Mouse (Mus musculus) naive thymus-derived CD4-positive, alpha-beta T cell, adult 5 months (primary cell): ENCODE data around the gene Sfmbt1. TPM values are rescaled to one million over a fixed set of nuclear protein-coding genes. Genes with fewer than 3 reads are reported as not detected.

Source experiments
- polyA plus RNA-seq: library from polyadenylated mRNA; unstranded; fragments of 100-300 nt; shearing (Covaris generic); gene quantifications from one replicate; pipeline ENCODE4 v1.2.1, GENCODE M21; 2017

Gene Sfmbt1
- 17.8 TPM for polyA plus RNA-seq

GRCm38 (mm10) chr14:30714799-30715617, at the start of gene Sfmbt1:
Sfmbt1 (plus strand) TSS chr14:30714849.

GRCm38 (mm10) chr14:30825476-30826131, 111.0 kb downstream of the Sfmbt1 start, which contains the start of gene Tmem110:
Tmem110 (plus strand) TSS chr14:30825590.

Other genes starting within 250 kb of the Sfmbt1 start
- 60.0 TPM for gene Dcp1a, start 235.3 kb upstream of the Sfmbt1 start, polyA plus RNA-seq
- 1.1 TPM for gene Cacna1d, start 223.4 kb upstream of the Sfmbt1 start, polyA plus RNA-seq
- gene Tkt, start 166.5 kb upstream of the Sfmbt1 start, polyA plus RNA-seq = 151 TPM
- 86.0 TPM for gene Prkcd, start 88.6 kb upstream of the Sfmbt1 start, polyA plus RNA-seq
- gene Rft1, start 60.5 kb upstream of the Sfmbt1 start, polyA plus RNA-seq = 8.6 TPM
- gene Tmem110, start 110.7 kb downstream of the Sfmbt1 start, polyA plus RNA-seq = 23.2 TPM
- gene Mustn1, start 164.4 kb downstream of the Sfmbt1 start, polyA plus RNA-seq = 0.66 TPM
- gene Itih4, start 171.6 kb downstream of the Sfmbt1 start, polyA plus RNA-seq = not detected
- gene Itih3, start 208.9 kb downstream of the Sfmbt1 start, polyA plus RNA-seq = not detected
- gene Itih1, start 228.4 kb downstream of the Sfmbt1 start, polyA plus RNA-seq = not detected
- 2.8 TPM for gene Nek4, start 236.5 kb downstream of the Sfmbt1 start, polyA plus RNA-seq